In the genomic region with DNA sequence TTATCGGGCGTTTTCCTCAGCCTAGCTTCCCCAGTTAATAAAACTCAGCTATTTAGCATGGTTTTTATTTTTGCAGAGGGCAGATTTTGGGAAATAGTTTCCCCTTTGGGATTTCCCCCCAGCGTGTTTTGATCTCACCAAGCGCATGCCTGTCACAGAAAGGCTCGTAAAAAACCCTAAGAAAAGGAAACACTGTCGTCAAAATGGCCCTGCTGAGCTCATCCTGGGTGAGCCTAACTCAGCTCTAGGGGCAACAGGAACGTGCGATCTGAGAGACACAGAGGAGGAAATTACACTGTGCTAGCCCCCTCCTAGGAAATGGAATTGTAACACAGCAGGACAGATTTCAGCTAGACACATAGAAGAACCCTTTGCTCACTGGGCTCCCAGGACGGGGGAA, we compare ENCODE assay signal across 21 mouse cellular contexts. TPM values are rescaled to one million over a fixed set of nuclear protein-coding genes. Genes with fewer than 3 reads are reported as not detected.
DNase-seq lines count a peak whose midpoint lies in the region; ATAC-seq lines count a peak whose summit lies in the region.
"Had no signal": no experiment of that assay in that cellular context is flagged by ENCODE, and none has a peak within 500 bp of the region (broad histone marks: within the 10 kb centered on the region; RNA-seq: fewer than 3 reads in every experiment).

No protein-coding gene starts in this region.

- H3K27me3 ChIP-seq in hindbrain, embryonic 15.5 days = no peaks in the 10 kb centered on the region
- no peaks in the 10 kb centered on the region for H3K27me3 ChIP-seq in hindbrain, embryonic 10.5 days (ENCODE audit: insufficient read depth, poor library complexity, severe bottlenecking)
- no peaks in the 10 kb centered on the region for H3K27me3 ChIP-seq in midbrain, embryonic 11.5 days (ENCODE audit: control insufficient read depth, insufficient read depth, low read length)
- H3K27me3 ChIP-seq in midbrain, embryonic 10.5 days (ENCODE audit: low read depth, poor library complexity, severe bottlenecking) = no peaks in the 10 kb centered on the region
- no peaks in the 10 kb centered on the region for H3K27me3 ChIP-seq in midbrain, embryonic 13.5 days
- H3K27me3 ChIP-seq: heart, embryonic 15.5 days; intestine, embryonic 15.5 days; neural tube, embryonic 12.5 days had no signal

- peak overlapping the region; percentile 42; the same call in 1 of the 2 replicates for H3K27ac ChIP-seq in hindbrain, embryonic 15.5 days (replicated peaks)
- H3K27ac ChIP-seq in hindbrain, embryonic 10.5 days = no peak overlapping the region
- no peak overlapping the region for H3K27ac ChIP-seq in midbrain, embryonic 11.5 days (ENCODE audit: low read depth, low read length)
- no peak overlapping the region for H3K27ac ChIP-seq in midbrain, embryonic 10.5 days (replicated peaks)
- H3K27ac ChIP-seq in midbrain, embryonic 13.5 days = peak overlapping the region; percentile 21; the same call in 1 of the 2 replicates
- H3K27ac ChIP-seq: heart, adult 2 months; heart, embryonic 15.5 days; intestine, embryonic 15.5 days; neural tube, embryonic 12.5 days; stomach, postnatal 0 days had no signal

- no peak overlapping the region for H3K9ac ChIP-seq in hindbrain, embryonic 15.5 days
- no peak overlapping the region for H3K9ac ChIP-seq in midbrain, embryonic 11.5 days (ENCODE audit: low read length)
- no peak overlapping the region for H3K9ac ChIP-seq in midbrain, embryonic 13.5 days (replicated peaks)
- H3K9ac ChIP-seq: heart, embryonic 15.5 days; intestine, embryonic 15.5 days; liver, postnatal 0 days; neural tube, embryonic 12.5 days had no signal

- ATAC-seq in hindbrain, embryonic 15.5 days (ENCODE audit: low FRiP score, low read depth) = no peak
- no peak for ATAC-seq in midbrain, embryonic 11.5 days (ENCODE audit: low FRiP score)
- no peak for ATAC-seq in midbrain, embryonic 13.5 days
- ATAC-seq: forebrain, embryonic 16.5 days; intestine, embryonic 15.5 days; liver, postnatal 0 days had no signal

- no peaks in the 10 kb centered on the region for H3K9me3 ChIP-seq in hindbrain, embryonic 15.5 days
- no peaks in the 10 kb centered on the region for H3K9me3 ChIP-seq in hindbrain, embryonic 10.5 days
- H3K9me3 ChIP-seq in midbrain, embryonic 11.5 days (ENCODE audit: control insufficient read depth, low read length) = no peaks in the 10 kb centered on the region
- no peaks in the 10 kb centered on the region for H3K9me3 ChIP-seq in midbrain, embryonic 10.5 days (replicated peaks)
- H3K9me3 ChIP-seq in midbrain, embryonic 13.5 days = no peaks in the 10 kb centered on the region
- H3K9me3 ChIP-seq: heart, embryonic 15.5 days; intestine, embryonic 15.5 days; neural tube, embryonic 12.5 days had no signal

- H3K36me3 ChIP-seq in hindbrain, embryonic 15.5 days = no peaks in the 10 kb centered on the region
- no peaks in the 10 kb centered on the region for H3K36me3 ChIP-seq in hindbrain, embryonic 10.5 days
- H3K36me3 ChIP-seq in midbrain, embryonic 11.5 days (ENCODE audit: control insufficient read depth, insufficient read depth, low read length) = no peaks in the 10 kb centered on the region
- no peaks in the 10 kb centered on the region for H3K36me3 ChIP-seq in midbrain, embryonic 10.5 days
- H3K36me3 ChIP-seq in midbrain, embryonic 13.5 days = peaks cover 14% of the 10 kb centered on the region
- H3K36me3 ChIP-seq: heart, embryonic 15.5 days; intestine, embryonic 15.5 days; neural tube, embryonic 12.5 days had no signal

- H3K4me2 ChIP-seq in hindbrain, embryonic 15.5 days = no peak overlapping the region; the same call in 1 of the 2 replicates
- H3K4me2 ChIP-seq in midbrain, embryonic 11.5 days = no peak overlapping the region
- H3K4me2 ChIP-seq in midbrain, embryonic 13.5 days (replicated peaks) = no peak overlapping the region
- H3K4me2 ChIP-seq: heart, embryonic 15.5 days; intestine, embryonic 15.5 days; neural tube, embryonic 12.5 days had no signal

- H3K4me3 ChIP-seq in hindbrain, embryonic 15.5 days = no peak overlapping the region
- H3K4me3 ChIP-seq in hindbrain, embryonic 10.5 days = no peak overlapping the region
- no peak overlapping the region for H3K4me3 ChIP-seq in midbrain, embryonic 11.5 days (ENCODE audit: low read depth, low read length)
- H3K4me3 ChIP-seq in midbrain, embryonic 10.5 days = no peak overlapping the region
- no peak overlapping the region for H3K4me3 ChIP-seq in midbrain, embryonic 13.5 days (replicated peaks)
- H3K4me3 ChIP-seq: heart, adult 2 months; heart, embryonic 15.5 days; intestine, embryonic 15.5 days; neural tube, embryonic 12.5 days had no signal

- peaks cover 18% of the 10 kb centered on the region for H3K4me1 ChIP-seq in hindbrain, embryonic 15.5 days (replicated peaks)
- H3K4me1 ChIP-seq in hindbrain, embryonic 10.5 days (replicated peaks) = peaks cover 7% of the 10 kb centered on the region; the same call in 1 of the 2 replicates
- H3K4me1 ChIP-seq in midbrain, embryonic 11.5 days (ENCODE audit: control insufficient read depth, insufficient read depth, low read length) = no peaks in the 10 kb centered on the region
- H3K4me1 ChIP-seq in midbrain, embryonic 10.5 days = peaks cover 5% of the 10 kb centered on the region
- peaks cover 18% of the 10 kb centered on the region for H3K4me1 ChIP-seq in midbrain, embryonic 13.5 days (replicated peaks)

- no peak for DNase-seq in hindbrain, embryonic 10.5 days (ENCODE audit: low spot score)
- DNase-seq in midbrain, embryonic 11.5 days (ENCODE audit: low spot score, missing footprints) = peak; percentile 72
- DNase-seq in midbrain, embryonic 10.5 days (ENCODE audit: low spot score) = no peak
- DNase-seq in right cerebral cortex, postnatal 4 days = no peak
- DNase-seq in cerebellum, adult 11 months = no peak
- DNase-seq: cerebellum, adult 8-10 months; gastrocnemius, postnatal 25 days; heart, adult 2 months; heart, postnatal 4 days; kidney, postnatal 14 days; layer of hippocampus, adult 9-11 months; liver; liver, postnatal 0 days; lung, postnatal 10 days had no signal

- WGBS in hindbrain, embryonic 15.5 days = 28% methylated on average over 9 of the region's 9 CpGs
- 40% methylated on average over 9 of the region's 9 CpGs for WGBS in hindbrain, embryonic 10.5 days
- 41% methylated on average over 9 of the region's 9 CpGs for WGBS in midbrain, embryonic 11.5 days
- 45% methylated on average over 9 of the region's 9 CpGs for WGBS in midbrain, embryonic 10.5 days
- 38% methylated on average over 9 of the region's 9 CpGs for WGBS in midbrain, embryonic 13.5 days

RNA-seq across cellular contexts. Expression of a gene that starts 51.4 kb away (rescaled TPM):
- polyA plus RNA-seq in hindbrain, embryonic 15.5 days (2015; fragmentation: Nextera tagmentation; extraction: Ambion mirVana) = 13.5 and 13.8 TPM in 2 replicates
- polyA plus RNA-seq in hindbrain, embryonic 10.5 days (2016; fragmentation: Nextera tagmentation; extraction: Ambion mirVana) = 3.9 and 4.9 TPM in 2 replicates
- polyA plus RNA-seq in midbrain, embryonic 11.5 days (2014; fragmentation: Nextera tagmentation; extraction: Ambion mirVana) = 6.4 and 8.5 TPM in 2 replicates
- 5.0 and 5.3 TPM in 2 replicates for polyA plus RNA-seq in midbrain, embryonic 10.5 days (2016; fragmentation: Nextera tagmentation; extraction: Ambion mirVana)
- polyA plus RNA-seq in midbrain, embryonic 13.5 days (2015; fragmentation: Nextera tagmentation; extraction: Ambion mirVana) = 6.2 and 7.0 TPM in 2 replicates

Comparison
In these comparisons a context has a peak if more than half of its experiments do, and no peak if none do; other contexts are left out.
1. H3K27ac ChIP-seq: peak in hindbrain, embryonic 15.5 days (single experiment) and midbrain, embryonic 13.5 days (single experiment); none in hindbrain, embryonic 10.5 days (single experiment), midbrain, embryonic 11.5 days (single experiment) and midbrain, embryonic 10.5 days (single experiment).